Mouse (Mus musculus) liver, adult 2 months (tissue): ENCODE results near the gene Ptprd. TPM values are rescaled to one million over a fixed set of nuclear protein-coding genes. Genes with fewer than 3 reads are reported as not detected.

ENCODE experiments used
- DNase-seq: peaks from one replicate; pipeline ENCODE4 v3.0.0-alpha.2; 2011; ENCODE audit warnings: low read depth, low spot score; ENCODE audit errors: extremely low read depth
- H3K27ac ChIP-seq: fragments of 200-500 bp; replicated peaks from 2 replicates; pipeline ENCODE4 v1.5.1; 2012; ENCODE audit warnings: low read depth, mild to moderate bottlenecking, control low read depth, inconsistent platforms, low read length; ENCODE audit not compliant: insufficient read depth
- H3K27me3 ChIP-seq: fragments of 200-500 bp; 2 replicates; pipeline ENCODE4 v1.6.1; 2012; ENCODE audit warnings: mild to moderate bottlenecking, moderate library complexity, low read length, inconsistent platforms; ENCODE audit not compliant: control insufficient read depth, insufficient read depth
- H3K36me3 ChIP-seq: fragments of 200-500 bp; 2 replicates; pipeline ENCODE4 v1.6.1; 2012; ENCODE audit warnings: low read length, inconsistent platforms; ENCODE audit not compliant: control insufficient read depth, insufficient read depth
- H3K4me1 ChIP-seq: fragments of 200-500 bp; 2 replicates; pipeline ENCODE4 v1.6.1; 2011; ENCODE audit warnings: low read length; ENCODE audit not compliant: control insufficient read depth, insufficient read depth
- H3K4me3 ChIP-seq: fragments of 200-500 bp; 2 replicates; pipeline ENCODE4 v1.5.1; 2011; ENCODE audit warnings: low read depth, mild to moderate bottlenecking, control low read depth, low read length, moderate library complexity; ENCODE audit not compliant: insufficient read depth
- H3K79me2 ChIP-seq: fragments of 200-500 bp; 2 replicates; pipeline ENCODE4 v1.6.1; 2012; ENCODE audit warnings: inconsistent platforms, mild to moderate bottlenecking, low read length, moderate library complexity; ENCODE audit not compliant: control insufficient read depth, insufficient read depth
- H3K9ac ChIP-seq: fragments of 200-500 bp; 2 replicates; pipeline ENCODE4 v1.6.1; 2012; ENCODE audit warnings: low read depth, mild to moderate bottlenecking, control low read depth, inconsistent platforms, low read length
- CTCF ChIP-seq: fragments of 200-500 bp; IDR thresholded peaks from 2 replicates; pipeline ENCODE4 v1.5.1; 2011; ENCODE audit warnings: low read depth, low read length, control low read depth
- POLR2A ChIP-seq: fragments of 200-500 bp; IDR thresholded peaks from 2 replicates; pipeline ENCODE4 v1.6.1; 2011; ENCODE audit warnings: low read length, control low read depth; ENCODE audit not compliant: insufficient read depth; ENCODE audit errors: extremely low read depth
- WGBS: fragments of 180-500 bp; shearing (Covaris S2); methylation state at CpG from one replicate; pipeline ENCODE4 v1.1.7; 2018; 5-methylcytosine and 5-hydroxymethylcytosine counted together
- polyA plus RNA-seq: library from polyadenylated mRNA; depleted of rRNA; stranded (reverse); fragments of >200 nt; gene quantifications from 2 replicates; pipeline ENCODE4 v1.2.3, GENCODE M21; 2012
- total RNA-seq: library from RNA; depleted of rRNA; stranded (reverse); fragments of >200 nt; gene quantifications from 2 replicates; pipeline ENCODE4 v1.2.3, GENCODE M21; 2014

The Ptprd gene
- total and polyA plus RNA-seq, 2 experiments: 15.4 to 127 TPM

GRCm38 (mm10) chr4:76365871-76366270 is 1845.9 kb downstream of the Ptprd start:
- Histone ChIP-seq H3K4me1 (peaks cover 29% of the 10 kb centered on the region; the same call in 1 of the 2 replicates), H3K27me3 (no peaks in the 10 kb centered on the region), H3K79me2 (peaks cover 3% of the 10 kb centered on the region; the same call in 1 of the 2 replicates), H3K4me3 (no peak overlapping the region), H3K36me3 (no peaks in the 10 kb centered on the region), H3K9ac (no peak overlapping the region), H3K27ac (peak overlapping the region; percentile 8)
- DNase-seq: peak; percentile 73
- TF ChIP-seq CTCF (no peak), POLR2A (no peak)
- WGBS: 14% methylated on average over 4 of the region's 4 CpGs

- H3K36me3 ChIP-seq: no peaks in the 10 kb centered on the region
- no peaks in the 10 kb centered on the region for H3K27me3 ChIP-seq
- H3K27ac ChIP-seq: peak overlapping the region; percentile 71
- 16% methylated on average over 1 of the region's 1 CpGs for WGBS
- H3K4me1 ChIP-seq: peaks cover 14% of the 10 kb centered on the region
- TF ChIP-seq CTCF: no peak
- no peak for TF ChIP-seq POLR2A
- H3K9ac ChIP-seq: no peak overlapping the region
- DNase-seq: peak; percentile 100
- peaks cover 4% of the 10 kb centered on the region; the same call in 1 of the 2 replicates for H3K79me2 ChIP-seq
- no peak overlapping the region for H3K4me3 ChIP-seq
These were observed 1850.2 kb downstream of the Ptprd start for GRCm38 (mm10) chr4:76361546-76361945.

- Histone ChIP-seq H3K36me3 (no peaks in the 10 kb centered on the region), H3K79me2 (peaks cover 12% of the 10 kb centered on the region; the same call in 1 of the 2 replicates), H3K4me3 (no peak overlapping the region), H3K9ac (no peak overlapping the region), H3K4me1 (peaks cover 4% of the 10 kb centered on the region; the same call in 1 of the 2 replicates), H3K27ac (no peak overlapping the region), H3K27me3 (no peaks in the 10 kb centered on the region)
- no peak for DNase-seq
- TF ChIP-seq CTCF (no peak), POLR2A (no peak)
- 92% methylated on average over 2 of the region's 2 CpGs for WGBS
These were observed 1857.6 kb downstream of the Ptprd start for GRCm38 (mm10) chr4:76354167-76354566.

- Histone ChIP-seq H3K4me1 (peaks cover 4% of the 10 kb centered on the region; the same call in 1 of the 2 replicates), H3K27ac (no peak overlapping the region), H3K4me3 (no peak overlapping the region), H3K36me3 (no peaks in the 10 kb centered on the region), H3K79me2 (peaks cover 12% of the 10 kb centered on the region; the same call in 1 of the 2 replicates), H3K9ac (no peak overlapping the region), H3K27me3 (no peaks in the 10 kb centered on the region)
- DNase-seq: no peak
- no peak for TF ChIP-seq CTCF
- TF ChIP-seq POLR2A: no peak
- 95% methylated on average over 1 of the region's 1 CpGs for WGBS
These were observed 1859.3 kb downstream of the Ptprd start for GRCm38 (mm10) chr4:76352468-76352867.

GRCm38 (mm10) chr4:76351201-76351979 is 1860.4 kb downstream of the Ptprd start:
- 85% methylated on average over 8 of the region's 8 CpGs for WGBS
- Histone ChIP-seq H3K4me3 (no peak overlapping the region), H3K27ac (no peak overlapping the region), H3K36me3 (no peaks in the 10 kb centered on the region), H3K4me1 (peaks cover 4% of the 10 kb centered on the region; the same call in 1 of the 2 replicates), H3K9ac (no peak overlapping the region), H3K27me3 (no peaks in the 10 kb centered on the region), H3K79me2 (peaks cover 9% of the 10 kb centered on the region; the same call in 1 of the 2 replicates)
- no peak for DNase-seq
- TF ChIP-seq CTCF: no peak
- no peak for TF ChIP-seq POLR2A
